Comparison of ENCODE assay signal across 19 mouse cellular contexts in the genomic region with DNA sequence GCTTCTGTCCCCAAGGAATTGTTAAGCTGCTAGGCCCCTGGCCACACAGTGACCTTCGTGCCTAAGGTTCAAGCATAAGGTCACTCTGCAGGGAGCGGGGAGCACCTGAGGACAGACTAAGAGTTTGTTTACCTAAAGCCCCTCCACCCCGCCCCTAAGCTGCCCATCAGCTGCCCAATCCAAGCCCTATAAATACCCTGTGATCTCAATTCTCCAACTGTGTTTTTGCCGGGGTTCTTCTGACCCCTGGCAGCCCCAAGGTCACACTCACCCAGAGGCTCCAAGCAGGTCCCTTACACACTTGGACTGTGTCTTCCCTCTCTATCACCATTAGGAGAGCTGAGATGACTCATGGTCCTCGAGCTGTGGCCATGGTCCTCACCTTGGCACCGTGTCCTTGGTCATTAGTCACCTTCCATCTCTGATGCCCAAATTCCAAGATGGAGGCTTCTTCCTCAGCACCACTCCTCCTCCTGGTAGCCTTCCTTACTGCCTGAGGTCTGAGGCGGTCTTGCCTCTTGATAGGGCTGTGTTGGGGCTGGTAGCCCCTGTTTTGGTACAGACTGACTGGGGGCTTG. TPM values are rescaled to one million over a fixed set of nuclear protein-coding genes. Genes with fewer than 3 reads are reported as not detected.
DNase-seq lines count a peak whose midpoint lies in the region; ATAC-seq and TF ChIP-seq lines count a peak whose summit lies in the region.
"Had no signal": no experiment of that assay in that cellular context is flagged by ENCODE, and none has a peak within 500 bp of the region (broad histone marks: within the 10 kb centered on the region; RNA-seq: fewer than 3 reads in every experiment).

No protein-coding gene starts in this region.

- H3K36me3 ChIP-seq in heart, embryonic 15.5 days = peaks cover 3% of the 10 kb centered on the region; the same call in 1 of the 2 replicates
- peaks cover 59% of the 10 kb centered on the region for H3K36me3 ChIP-seq in E14TG2a.4 (ENCODE audit: insufficient read depth, low read length)
- H3K36me3 ChIP-seq: hindbrain, embryonic 15.5 days; lung, embryonic 15.5 days had no signal

- peak overlapping the region; percentile 47 for H3K27ac ChIP-seq in heart, embryonic 15.5 days
- H3K27ac ChIP-seq: hindbrain, embryonic 15.5 days; lung, embryonic 15.5 days; neural tube, embryonic 13.5 days had no signal

- no peak for TF ChIP-seq CTCF in E14TG2a.4 (conservative IDR thresholded peaks at IDR 0.05; ENCODE audit: low read length)

- no peaks in the 10 kb centered on the region for H3K9me3 ChIP-seq in heart, embryonic 15.5 days (replicated peaks)
- H3K9me3 ChIP-seq in E14TG2a.4 (ENCODE audit: low read length) = no peaks in the 10 kb centered on the region
- H3K9me3 ChIP-seq: hindbrain, embryonic 15.5 days; lung, embryonic 15.5 days; neural tube, embryonic 13.5 days had no signal

- no peak overlapping the region for H3K9ac ChIP-seq in heart, embryonic 15.5 days
- H3K9ac ChIP-seq: hindbrain, embryonic 15.5 days; lung, embryonic 15.5 days had no signal

- no peaks in the 10 kb centered on the region for H3K27me3 ChIP-seq in heart, embryonic 15.5 days
- no peaks in the 10 kb centered on the region for H3K27me3 ChIP-seq in E14TG2a.4 (ENCODE audit: insufficient read depth, low read length)
- H3K27me3 ChIP-seq: hindbrain, embryonic 15.5 days; lung, embryonic 15.5 days; neural tube, embryonic 13.5 days had no signal

- peak; percentile 29 for DNase-seq in cerebellum, adult 8-10 months
- DNase-seq in cerebellum, postnatal 36 days = no peak
- DNase-seq in heart, postnatal 36 days = no peak
- DNase-seq in adrenal gland, postnatal 25 days = peak; percentile 50
- no peak for DNase-seq in left cerebral cortex, adult 8-10 months (ENCODE audit: low spot score in 2 of 2)
- DNase-seq in thymus, postnatal 4 days = no peak
- DNase-seq: cerebellum, postnatal 10 days; kidney, adult 11 months; kidney, postnatal 10 days; layer of hippocampus, adult 9-11 months had no signal

- WGBS in heart, embryonic 15.5 days = 69% methylated on average over 7 of the region's 7 CpGs

- H3K4me3 ChIP-seq in heart, embryonic 15.5 days = no peak overlapping the region
- H3K4me3 ChIP-seq in E14TG2a.4 (replicated peaks; ENCODE audit: low read length) = peak overlapping the region; percentile 60
- H3K4me3 ChIP-seq: hindbrain, embryonic 15.5 days; lung, embryonic 15.5 days; neural tube, embryonic 13.5 days had no signal

- no peak overlapping the region for H3K4me2 ChIP-seq in heart, embryonic 15.5 days
- H3K4me2 ChIP-seq: hindbrain, embryonic 15.5 days; liver, embryonic 11.5 days; lung, embryonic 15.5 days had no signal

- peaks cover 40% of the 10 kb centered on the region for H3K4me1 ChIP-seq in heart, embryonic 15.5 days (replicated peaks)
- peaks cover 82% of the 10 kb centered on the region for H3K4me1 ChIP-seq in E14TG2a.4 (replicated peaks; ENCODE audit: low read depth, low read length)

- intact Hi-C loops in heart, postnatal 36 days (cut with DNase I) = no loop called here

- ATAC-seq in heart, embryonic 15.5 days (replicated peaks; ENCODE audit: insufficient number of reproducible peaks, insufficient read depth, low FRiP score, low read depth) = no peak

RNA-seq across cellular contexts. Expression of gene Twf2, which starts 2.9 kb away (rescaled TPM):
- 46.7 and 52.9 TPM in 2 replicates for polyA plus RNA-seq in heart, embryonic 15.5 days (2015; fragmentation: Nextera tagmentation; extraction: Ambion mirVana)
- 100 to 1,000 TPM; 266 to 269 TPM for total RNA-seq in heart, postnatal 36 days (2021)
- 111 and 128 TPM in 2 replicates for total RNA-seq in adrenal gland, postnatal 25 days (2021)
- total RNA-seq in left cerebral cortex, adult 8-10 months (2022) = 10 to 100 TPM; 58.6 to 61.1 (median 59.1) TPM

RNA-seq across cellular contexts. Expression of gene Ppm1m, which starts 6.3 kb away (rescaled TPM):
- 23.1 and 33.6 TPM in 2 replicates for polyA plus RNA-seq in heart, embryonic 15.5 days (2015; fragmentation: Nextera tagmentation; extraction: Ambion mirVana)
- 10 to 100 TPM; 12.2 to 13.8 TPM for total RNA-seq in heart, postnatal 36 days (2021)
- 119 and 156 TPM in 2 replicates for total RNA-seq in adrenal gland, postnatal 25 days (2021)
- total RNA-seq in left cerebral cortex, adult 8-10 months (2022) = 10 to 100 TPM; 23.4 to 26.9 (median 24.4) TPM

RNA-seq across cellular contexts. Expression of gene Tlr9, which starts 16.6 kb away (rescaled TPM):
- 0.04 and 0.08 TPM in 2 replicates for polyA plus RNA-seq in heart, embryonic 15.5 days (2015; fragmentation: Nextera tagmentation; extraction: Ambion mirVana)
- 1 to 10 TPM in 1 of 2 experiments, under 1 TPM in 1; 0.47 to 1.1 TPM for total RNA-seq in heart, postnatal 36 days (2021)
- 0.67 and 0.85 TPM in 2 replicates for total RNA-seq in adrenal gland, postnatal 25 days (2021)
- total RNA-seq in left cerebral cortex, adult 8-10 months (2022) = 1 to 10 TPM in 3 of 4 experiments, under 1 TPM in 1; 0.85 to 2.0 (median 1.7) TPM
- total RNA-seq: MEL had no signal
- polyA plus RNA-seq: C2C12; embryonic facial prominence, embryonic 11.5 days; liver, embryonic 11.5 days; lung, embryonic 15.5 days; neural tube, embryonic 13.5 days had no signal

RNA-seq across cellular contexts. Expression of gene Wdr82, which starts 35.1 kb away (rescaled TPM):
- 16.7 and 19.7 TPM in 2 replicates for polyA plus RNA-seq in heart, embryonic 15.5 days (2015; fragmentation: Nextera tagmentation; extraction: Ambion mirVana)
- total RNA-seq in heart, postnatal 36 days (2021) = 10 to 100 TPM; 34.6 to 43.4 TPM
- 82.4 and 83.3 TPM in 2 replicates for total RNA-seq in adrenal gland, postnatal 25 days (2021)
- 100 to 1,000 TPM; 112 to 132 (median 120) TPM for total RNA-seq in left cerebral cortex, adult 8-10 months (2022)

RNA-seq across cellular contexts. Expression of gene Alas1, which starts 42.7 kb away (rescaled TPM):
- polyA plus RNA-seq in heart, embryonic 15.5 days (2015; fragmentation: Nextera tagmentation; extraction: Ambion mirVana) = 168 and 187 TPM in 2 replicates
- 100 to 1,000 TPM; 298 to 524 TPM for total RNA-seq in heart, postnatal 36 days (2021)
- total RNA-seq in adrenal gland, postnatal 25 days (2021) = 769 and 1,285 TPM in 2 replicates
- total RNA-seq in left cerebral cortex, adult 8-10 months (2022) = 100 to 1,000 TPM; 136 to 146 (median 141) TPM

Comparison
In these comparisons a context has a peak if more than half of its experiments do, and no peak if none do; other contexts are left out.
1. DNase-seq: peak in cerebellum, adult 8-10 months (single experiment) and adrenal gland, postnatal 25 days (single experiment); none in cerebellum, postnatal 36 days (0 of 2), heart, postnatal 36 days (0 of 2), left cerebral cortex, adult 8-10 months (0 of 2) and thymus, postnatal 4 days (single experiment).